Mouse (Mus musculus) CH12.LX (cell line): Measurements from ENCODE around the gene BC005624. TPM values are rescaled to one million over a fixed set of nuclear protein-coding genes. Genes with fewer than 3 reads are reported as not detected.

Source experiments
- DNase-seq: peaks from one replicate; pipeline ENCODE4 v3.0.0-alpha.2; 2013; ENCODE audit errors: extremely low read depth
- H3K27ac ChIP-seq: 2 replicates; pipeline ENCODE4 v1.5.1; 2012; ENCODE audit warnings: low read depth, mild to moderate bottlenecking, control low read depth, moderate library complexity; ENCODE audit not compliant: insufficient read depth
- H3K27me3 ChIP-seq: replicated peaks from 2 replicates; pipeline ENCODE3; 2012; ENCODE audit warnings: inconsistent platforms
- H3K36me3 ChIP-seq, 2 experiments: replicated peaks in 1 of 2; 2 replicates each; pipeline versions ENCODE3 to v1.6.1; 2012; ENCODE audit warnings: inconsistent platforms in 1 of 2, low read length in 1 of 2, mild to moderate bottlenecking in 1 of 2, mixed read lengths in 1 of 2, moderate library complexity in 1 of 2; ENCODE audit not compliant: control insufficient read depth in 1 of 2, insufficient read depth in 1 of 2
- H3K4me1 ChIP-seq, 2 experiments: 2 replicates each; pipeline ENCODE4 v1.6.1; 2012; ENCODE audit warnings: inconsistent platforms in 1 of 2, moderate library complexity in 1 of 2; ENCODE audit not compliant: insufficient read depth in 2 of 2, control insufficient read depth in 1 of 2
- H3K4me2 ChIP-seq: 2 replicates; pipeline ENCODE4 v1.6.1; 2012; ENCODE audit warnings: low read depth, mild to moderate bottlenecking, control low read depth; ENCODE audit not compliant: poor library complexity, insufficient read depth, severe bottlenecking
- H3K4me3 ChIP-seq, 3 experiments: fragments of 150-350 bp in 1 of 3; sonication (generic) in 1 of 3; replicated peaks in 1 of 3; 2 replicates each; pipeline versions ENCODE3 to v1.5.1; 2011 to 2012; ENCODE audit warnings: low read depth in 2 of 3, low read length in 2 of 3, mild to moderate bottlenecking in 2 of 3, moderate library complexity in 2 of 3, control low read depth in 1 of 3, improper control_type of control experiment in 1 of 3, inconsistent platforms in 1 of 3, mixed read lengths in 1 of 3; ENCODE audit not compliant: poor library complexity in 1 of 3
- H3K79me2 ChIP-seq: replicated peaks from 2 replicates; pipeline ENCODE4 v1.6.1; 2012; ENCODE audit warnings: mild to moderate bottlenecking, moderate library complexity; ENCODE audit not compliant: control insufficient read depth, poor library complexity, insufficient read depth, severe bottlenecking; ENCODE audit errors: extremely low read depth
- H3K9ac ChIP-seq: 2 replicates; pipeline ENCODE4 v1.6.1; 2012; ENCODE audit warnings: low read depth, mild to moderate bottlenecking, control low read depth, moderate library complexity; ENCODE audit not compliant: insufficient read depth
- H3K9me3 ChIP-seq: replicated peaks from 2 replicates; pipeline ENCODE3; 2012; ENCODE audit warnings: low read length, inconsistent platforms, mixed read lengths
- BHLHE40 ChIP-seq: IDR thresholded peaks from 2 replicates; pipeline ENCODE4 v1.6.1; 2011; ENCODE audit warnings: mild to moderate bottlenecking, low read depth, low read length, improper control_type of control experiment
- CHD1 ChIP-seq: IDR thresholded peaks from 2 replicates; pipeline ENCODE4 v1.6.1; 2012; ENCODE audit warnings: low read depth, low read length, improper control_type of control experiment, inconsistent platforms
- CHD2 ChIP-seq: IDR thresholded peaks from 2 replicates; pipeline ENCODE4 v1.6.1; 2011; ENCODE audit warnings: low read length, improper control_type of control experiment
- CTCF ChIP-seq, 2 experiments: IDR thresholded peaks in 1 of 2; conservative IDR thresholded peaks in 1 of 2; 2 replicates each; pipeline ENCODE4 v1.5.1; 2011 to 2012; ENCODE audit warnings: low read depth in 2 of 2, low read length in 2 of 2, improper control_type of control experiment in 1 of 2, inconsistent platforms in 1 of 2, mild to moderate bottlenecking in 1 of 2, moderate library complexity in 1 of 2
- E2F4 ChIP-seq: IDR thresholded peaks from 2 replicates; pipeline ENCODE4 v1.6.1; 2011; ENCODE audit warnings: low read depth, low read length, improper control_type of control experiment; ENCODE audit not compliant: insufficient replicate concordance
- ELF1 ChIP-seq: IDR thresholded peaks from 2 replicates; pipeline ENCODE4 v1.6.1; 2014; ENCODE audit warnings: low read depth, mild to moderate bottlenecking, inconsistent platforms, low read length, improper control_type of control experiment
- EP300 ChIP-seq: IDR thresholded peaks from 2 replicates; pipeline ENCODE4 v1.6.1; 2011; ENCODE audit warnings: low read length, improper control_type of control experiment
- ETS1 ChIP-seq: conservative IDR thresholded peaks from 2 replicates; pipeline ENCODE4 v1.6.1; 2012; ENCODE audit warnings: low read depth, mild to moderate bottlenecking, inconsistent platforms, low read length, improper control_type of control experiment, moderate library complexity
- GABPA ChIP-seq: IDR thresholded peaks from 2 replicates; pipeline ENCODE4 v1.6.1; 2012; ENCODE audit warnings: low read depth, low read length, improper control_type of control experiment, inconsistent platforms; ENCODE audit not compliant: insufficient replicate concordance
- HCFC1 ChIP-seq: IDR thresholded peaks from 2 replicates; pipeline ENCODE4 v1.6.1; 2012; ENCODE audit warnings: low read depth, mild to moderate bottlenecking, inconsistent platforms, low read length, improper control_type of control experiment
- IRF4 ChIP-seq: IDR thresholded peaks from 2 replicates; pipeline ENCODE4 v1.6.1; 2014; ENCODE audit warnings: low read depth, mild to moderate bottlenecking, inconsistent platforms, low read length, improper control_type of control experiment
- JUN ChIP-seq: IDR thresholded peaks from 2 replicates; pipeline ENCODE4 v1.6.1; 2011; ENCODE audit warnings: low read depth, mild to moderate bottlenecking, low read length, improper control_type of control experiment, moderate library complexity; ENCODE audit not compliant: insufficient read depth
- JUND ChIP-seq: conservative IDR thresholded peaks from 2 replicates; pipeline ENCODE4 v1.6.1; 2011; ENCODE audit warnings: low read depth, low read length, improper control_type of control experiment
- KAT2A ChIP-seq: IDR thresholded peaks from 2 replicates; pipeline ENCODE4 v1.6.1; 2012; ENCODE audit warnings: low read length, improper control_type of control experiment, inconsistent platforms; ENCODE audit not compliant: insufficient replicate concordance
- MAFK ChIP-seq: IDR thresholded peaks from 2 replicates; pipeline ENCODE4 v1.6.1; 2011; ENCODE audit warnings: low read length, improper control_type of control experiment; ENCODE audit not compliant: insufficient replicate concordance
- MAX ChIP-seq: IDR thresholded peaks from 2 replicates; pipeline ENCODE4 v1.6.1; 2011; ENCODE audit warnings: low read length, improper control_type of control experiment
- MAZ ChIP-seq: IDR thresholded peaks from 2 replicates; pipeline ENCODE4 v1.6.1; 2012; ENCODE audit warnings: low read depth, mild to moderate bottlenecking, inconsistent platforms, low read length, improper control_type of control experiment, moderate library complexity
- MEF2A ChIP-seq: IDR thresholded peaks from 2 replicates; pipeline ENCODE4 v1.6.1; 2014; ENCODE audit warnings: low read depth, mild to moderate bottlenecking, inconsistent platforms, low read length, improper control_type of control experiment, borderline replicate concordance
- MXI1 ChIP-seq: IDR thresholded peaks from 2 replicates; pipeline ENCODE4 v1.6.1; 2011; ENCODE audit warnings: mild to moderate bottlenecking, low read depth, low read length, improper control_type of control experiment
- MYC ChIP-seq: IDR thresholded peaks from 2 replicates; pipeline ENCODE4 v1.6.1; 2011; ENCODE audit warnings: low read depth, mild to moderate bottlenecking, improper control_type of control experiment, low read length
- NELFE ChIP-seq: IDR thresholded peaks from 2 replicates; pipeline ENCODE4 v1.6.1; 2011; ENCODE audit warnings: low read depth, low read length, improper control_type of control experiment
- NRF1 ChIP-seq: IDR thresholded peaks from 2 replicates; pipeline ENCODE4 v1.6.1; 2014; ENCODE audit warnings: low read depth, mild to moderate bottlenecking, inconsistent platforms, low read length, improper control_type of control experiment, moderate library complexity
- PAX5 ChIP-seq: IDR thresholded peaks from 2 replicates; pipeline ENCODE4 v1.6.1; 2012; ENCODE audit warnings: low read length, inconsistent platforms, mixed read lengths
- POLR2A ChIP-seq: IDR thresholded peaks from 2 replicates; pipeline ENCODE4 v1.6.1; 2011; ENCODE audit warnings: low read depth, mild to moderate bottlenecking, improper control_type of control experiment, low read length
- POLR2AphosphoS2 ChIP-seq: IDR thresholded peaks from 2 replicates; pipeline ENCODE4 v1.6.1; 2011; ENCODE audit warnings: low read depth, low read length, improper control_type of control experiment
- RAD21 ChIP-seq: IDR thresholded peaks from 2 replicates; pipeline ENCODE4 v1.6.1; 2011; ENCODE audit warnings: low read depth, mild to moderate bottlenecking, low read length, improper control_type of control experiment, moderate library complexity
- RCOR1 ChIP-seq: conservative IDR thresholded peaks from 2 replicates; pipeline ENCODE4 v1.6.1; 2012; ENCODE audit warnings: low read depth, mild to moderate bottlenecking, inconsistent platforms, low read length, improper control_type of control experiment
- SIN3A ChIP-seq: IDR thresholded peaks from 2 replicates; pipeline ENCODE4 v1.6.1; 2012; ENCODE audit warnings: low read length, improper control_type of control experiment, inconsistent platforms
- SMC3 ChIP-seq: IDR thresholded peaks from 2 replicates; pipeline ENCODE4 v1.6.1; 2011; ENCODE audit warnings: low read depth, low read length, improper control_type of control experiment
- TBP ChIP-seq: conservative IDR thresholded peaks from 2 replicates; pipeline ENCODE4 v1.6.1; 2011; ENCODE audit warnings: low read depth, low read length, improper control_type of control experiment
- TCF12 ChIP-seq: IDR thresholded peaks from 2 replicates; pipeline ENCODE4 v1.6.1; 2014; ENCODE audit warnings: low read depth, mild to moderate bottlenecking, inconsistent platforms, low read length, improper control_type of control experiment
- UBTF ChIP-seq: IDR thresholded peaks from 2 replicates; pipeline ENCODE4 v1.6.1; 2012; ENCODE audit warnings: low read depth, mild to moderate bottlenecking, inconsistent platforms, low read length, improper control_type of control experiment, moderate library complexity
- USF1 ChIP-seq: IDR thresholded peaks from 2 replicates; pipeline ENCODE4 v1.6.1; 2014; ENCODE audit warnings: low read depth, mild to moderate bottlenecking, inconsistent platforms, low read length, improper control_type of control experiment
- USF2 ChIP-seq: conservative IDR thresholded peaks from 2 replicates; pipeline ENCODE4 v1.6.1; 2011; ENCODE audit warnings: low read depth, low read length, improper control_type of control experiment
- ZC3H11A ChIP-seq: IDR thresholded peaks from 2 replicates; pipeline ENCODE4 v1.6.1; 2012; ENCODE audit warnings: low read depth, mild to moderate bottlenecking, inconsistent platforms, low read length, improper control_type of control experiment
- ZKSCAN1 ChIP-seq: IDR thresholded peaks from 2 replicates; pipeline ENCODE4 v1.6.1; 2012; ENCODE audit warnings: low read depth, inconsistent platforms, low read length, improper control_type of control experiment, borderline replicate concordance
- ZMIZ1 ChIP-seq: IDR thresholded peaks from 2 replicates; pipeline ENCODE4 v1.6.1; 2012; ENCODE audit warnings: low read depth, mild to moderate bottlenecking, inconsistent platforms, low read length, improper control_type of control experiment
- ZNF384 ChIP-seq: IDR thresholded peaks from 2 replicates; pipeline ENCODE4 v1.6.1; 2012; ENCODE audit warnings: low read depth, low read length, improper control_type of control experiment, inconsistent platforms
- dilution Hi-C: fragments of 300-500 bp; cut with MboI; formaldehyde crosslinking; loops from 2 replicates; pipeline ENCODE4 v1.14.3; 2020; ENCODE audit warnings: low sequenced_read_pairs; ENCODE audit not compliant: extremely low pct_unique_long_range_greater_than_20kb, extremely low pct_ligation_motif_present
- in situ Hi-C: fragments of 300-500 bp; cut with MboI; formaldehyde crosslinking; loops from 3 replicates; pipeline ENCODE4 v1.14.3; 2019; ENCODE audit warnings: low sequenced_read_pairs, low pct_ligation_motif_present, low pct_unique_long_range_greater_than_20kb, mixed read lengths
- polyA plus RNA-seq: library from polyadenylated mRNA; unstranded; fragments of >175 nt; gene quantifications from 2 replicates; pipeline ENCODE4 v1.2.1, GENCODE M21; 2012; ENCODE audit warnings: low read depth; ENCODE audit not compliant: insufficient read length
- total RNA-seq, 2 experiments: library from RNA; depleted of rRNA; stranded (reverse); fragments of 300-350 nt in 1 of 2; fragments of >200 nt in 1 of 2; gene quantifications; 2 replicates each; pipeline ENCODE4 v1.2.3; 2012 to 2014

BC005624 gene
- total and polyA plus RNA-seq, 3 experiments = 40.5 to 68.1 (median 43.2) TPM

DNA sequence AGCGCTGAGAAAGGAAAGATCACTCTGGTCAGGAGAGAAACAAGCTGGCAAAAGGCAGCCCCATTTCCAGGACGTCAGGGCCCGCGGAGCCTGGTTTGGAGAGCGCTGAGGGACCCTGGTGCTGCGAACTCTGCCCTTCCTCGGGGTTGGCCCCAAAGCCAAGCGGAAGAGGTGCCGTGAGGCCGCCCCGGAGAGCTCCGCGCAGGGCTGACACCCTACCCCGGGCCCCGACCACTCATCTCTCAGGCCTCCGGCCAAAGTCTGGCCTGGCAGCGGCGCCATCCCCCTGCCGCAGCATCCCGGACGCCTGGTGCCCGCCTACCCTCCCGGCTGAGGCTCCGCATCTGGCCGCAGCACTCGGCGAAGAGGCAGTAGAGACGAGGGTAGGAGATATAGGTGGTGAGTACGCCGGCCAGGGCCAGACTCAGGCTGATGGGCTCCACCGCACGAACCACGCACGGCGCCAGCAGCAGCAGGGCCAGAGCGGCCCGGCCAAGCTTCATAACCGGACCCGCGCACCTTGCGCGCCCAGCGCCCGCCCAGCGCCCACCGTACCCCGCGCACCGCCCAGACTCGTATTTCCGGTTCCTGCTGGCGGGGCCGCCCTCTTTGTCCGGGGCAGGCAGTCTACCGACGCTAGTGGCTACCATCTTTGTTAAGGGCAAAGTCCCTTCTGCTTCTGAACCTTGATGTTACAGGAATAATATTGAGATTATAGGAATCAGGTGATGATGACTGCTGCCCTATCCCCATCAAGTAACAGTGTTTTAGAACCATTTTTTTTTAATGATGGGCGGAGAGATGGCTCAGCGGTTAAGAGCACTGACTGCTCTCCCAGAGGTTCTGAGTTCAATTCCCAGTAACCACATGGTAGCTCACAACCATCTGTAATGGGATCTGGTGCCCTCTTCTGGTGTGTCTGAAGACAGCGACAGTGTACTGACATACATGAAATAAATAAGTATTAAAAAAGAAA, 14.4 kb downstream of the BC005624 start, which contains the start of gene Tor1a:
Gene Tor1a, minus strand, starts transcription at position 582 of the 976 bp plus-strand sequence.
- Histone ChIP-seq H3K9me3 (no peaks in the 10 kb centered on the region), H3K27ac (peak within 1 kb of the TSS; percentile 56), H3K4me3 (peak within 1 kb of the TSS; percentile 87 to 99 (median 98)), H3K4me1 (peaks cover 3 to 19% of the 10 kb centered on the region in 2 experiments), H3K4me2 (peak within 1 kb of the TSS; percentile 67), H3K79me2 (peaks cover 19% of the 10 kb centered on the region), H3K36me3 (peaks cover 30 to 58% of the 10 kb centered on the region in 2 experiments), H3K9ac (peak within 1 kb of the TSS; percentile 90), H3K27me3 (no peaks in the 10 kb centered on the region)
- TF ChIP-seq RAD21 = no peak
- TF ChIP-seq BHLHE40 = no peak
- no peak for TF ChIP-seq USF2
- TF ChIP-seq SIN3A = peak; percentile 76
- TF ChIP-seq ZMIZ1 = peak; percentile 89
- TF ChIP-seq UBTF = no peak
- peak; percentile 19; the same call in 1 of the 2 replicates for TF ChIP-seq MEF2A
- no peak for TF ChIP-seq JUN
- no peak for TF ChIP-seq ZNF384
- TF ChIP-seq POLR2A = peak; percentile 96
- no peak for TF ChIP-seq PAX5
- peak; percentile 90 for TF ChIP-seq POLR2AphosphoS2
- TF ChIP-seq JUND = no peak
- TF ChIP-seq TBP = 0 out of 2 replicates have a peak, but pooled peaks have one; percentile 32
- TF ChIP-seq NELFE = peak; percentile 93
- TF ChIP-seq CTCF (conservative IDR thresholded peaks at IDR 0.05 in 1 of 2, IDR thresholded peaks at IDR 0.05 in 1 of 2; ENCODE audit: low read depth in 2 of 2, low read length in 2 of 2) = no peak
- no peak; the same call in 1 of the 2 replicates for TF ChIP-seq GABPA
- no peak for TF ChIP-seq EP300
- peak; percentile 52; the same call in 1 of the 2 replicates for TF ChIP-seq IRF4
- no peak for TF ChIP-seq CHD2
- TF ChIP-seq MYC = no peak
- peak; percentile 81 for TF ChIP-seq TCF12
- TF ChIP-seq MAX = peak; percentile 45; the same call in 1 of the 2 replicates
- no peak for TF ChIP-seq MAFK
- no peak for TF ChIP-seq ZC3H11A
- no peak for TF ChIP-seq E2F4
- TF ChIP-seq ETS1 = no peak
- TF ChIP-seq SMC3 = no peak
- peak; percentile 45; the same call in 1 of the 2 replicates for TF ChIP-seq MAZ
- peak; percentile 73 for TF ChIP-seq ELF1
- TF ChIP-seq USF1 = no peak
- TF ChIP-seq MXI1 = peak; percentile 85
- TF ChIP-seq ZKSCAN1 = no peak
- TF ChIP-seq KAT2A = peak; percentile 90; the same call in 1 of the 2 replicates
- TF ChIP-seq NRF1 = peak; percentile 87
- TF ChIP-seq RCOR1 = peak; percentile 91
- TF ChIP-seq CHD1 = no peak
- peak; percentile 96 for TF ChIP-seq HCFC1
- DNase-seq = peak; percentile 87
- dilution Hi-C loops = no loop called here
- in situ Hi-C loops = no loop called here
